Mouse (Mus musculus) olfactory bulb, adult 2 months (tissue): ENCODE measurements around the gene Hk2. TPM values are rescaled to one million over a fixed set of nuclear protein-coding genes. Genes with fewer than 3 reads are reported as not detected.

Experiments used
- H3K27ac ChIP-seq: fragments of 200-500 bp; 2 replicates; pipeline ENCODE4 v1.5.1; 2012; ENCODE audit warnings: low read depth, low read length; ENCODE audit not compliant: insufficient read depth
- H3K4me1 ChIP-seq: fragments of 200-500 bp; 2 replicates; pipeline ENCODE4 v1.6.1; 2012; ENCODE audit warnings: low read length; ENCODE audit not compliant: control insufficient read depth, insufficient read depth
- H3K4me3 ChIP-seq: fragments of 200-500 bp; 2 replicates; pipeline ENCODE4 v1.5.1; 2012; ENCODE audit warnings: mild to moderate bottlenecking, low read depth, low read length, moderate library complexity; ENCODE audit not compliant: insufficient read depth
- CTCF ChIP-seq: fragments of 200-500 bp; IDR thresholded peaks from 2 replicates; pipeline ENCODE4 v1.5.1; 2012; ENCODE audit warnings: low read depth, mild to moderate bottlenecking, low read length, moderate library complexity; ENCODE audit not compliant: insufficient read depth
- POLR2A ChIP-seq: fragments of 200-500 bp; IDR thresholded peaks from 2 replicates; pipeline ENCODE4 v1.6.1; 2012; ENCODE audit warnings: mild to moderate bottlenecking, low read depth, low read length, moderate library complexity; ENCODE audit not compliant: insufficient read depth
- WGBS: fragments of 180-500 bp; shearing (Covaris S2); methylation state at CpG from one replicate; pipeline ENCODE4 v1.1.7; 2018; 5-methylcytosine and 5-hydroxymethylcytosine counted together
- polyA plus RNA-seq: library from polyadenylated mRNA; stranded (reverse); fragments of >200 nt; gene quantifications from 2 replicates; pipeline ENCODE4 v1.2.4, GENCODE M21; 2012; ENCODE audit warnings: low replicate concordance; ENCODE audit not compliant: missing spikeins, insufficient read depth, insufficient read length

Hk2 gene
- polyA plus RNA-seq, 1 experiment = not detected

DNA sequence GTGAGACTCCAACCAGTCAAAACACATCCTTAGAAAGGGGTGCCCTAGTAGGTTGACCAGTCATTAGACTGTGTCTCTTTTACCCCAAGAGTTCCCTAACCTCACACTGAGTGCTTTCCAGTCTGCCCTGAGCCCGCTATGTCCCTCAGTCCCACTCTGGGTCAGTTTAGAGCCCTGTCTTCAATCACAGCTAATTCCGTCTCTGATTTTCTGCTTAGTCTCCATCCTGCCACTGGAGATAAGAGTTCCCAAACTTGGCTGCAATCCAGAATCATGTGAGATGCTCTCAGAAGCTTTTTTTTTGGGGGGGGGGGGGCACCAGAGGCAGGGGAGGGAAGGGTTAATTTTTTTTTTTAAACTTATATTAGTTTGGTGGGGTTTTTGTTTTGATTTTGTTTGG is 11.5 kb downstream of the Hk2 start:
- Histone ChIP-seq H3K4me3 (no peak overlapping the region), H3K4me1 (no peaks in the 10 kb centered on the region), H3K27ac (no peak overlapping the region)
- TF ChIP-seq CTCF (no peak), POLR2A (no peak)
- WGBS = 86% methylated on average over 2 of the region's 2 CpGs

DNA sequence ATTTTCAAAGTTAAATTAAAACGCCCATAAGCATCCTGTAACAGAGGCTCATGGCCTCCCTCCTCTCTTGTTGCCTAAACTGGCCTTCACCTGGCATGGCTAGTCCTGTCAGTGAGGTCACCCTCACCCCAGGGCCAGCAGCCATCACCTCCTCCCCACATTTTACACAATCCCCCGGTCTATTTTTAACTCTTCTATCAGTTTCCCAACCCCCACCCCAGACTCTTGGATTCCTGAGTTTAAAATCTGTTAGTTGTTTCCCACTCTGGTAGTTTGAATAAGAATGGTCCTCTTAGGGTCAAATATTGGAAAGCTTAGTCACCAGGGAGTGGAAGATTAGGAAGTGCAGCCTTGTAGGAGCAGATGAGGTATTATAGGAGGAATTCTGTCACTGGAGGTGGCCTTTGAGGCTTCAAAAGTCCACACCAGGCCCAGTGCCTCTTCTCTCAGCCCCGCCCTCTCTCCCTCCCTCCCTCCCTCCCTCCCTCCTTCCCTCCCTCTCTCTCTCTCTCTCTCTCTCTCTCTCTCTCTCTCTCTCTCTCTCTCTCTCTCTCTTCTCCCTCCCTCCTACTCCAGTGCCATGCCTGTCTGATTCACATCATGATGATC is 13.4 kb downstream of the Hk2 start:
- TF ChIP-seq POLR2A (no peak), CTCF (no peak)
- 86% methylated on average over 3 of the region's 3 CpGs for WGBS
- Histone ChIP-seq H3K27ac (no peak overlapping the region), H3K4me3 (no peak overlapping the region), H3K4me1 (no peaks in the 10 kb centered on the region)

DNA sequence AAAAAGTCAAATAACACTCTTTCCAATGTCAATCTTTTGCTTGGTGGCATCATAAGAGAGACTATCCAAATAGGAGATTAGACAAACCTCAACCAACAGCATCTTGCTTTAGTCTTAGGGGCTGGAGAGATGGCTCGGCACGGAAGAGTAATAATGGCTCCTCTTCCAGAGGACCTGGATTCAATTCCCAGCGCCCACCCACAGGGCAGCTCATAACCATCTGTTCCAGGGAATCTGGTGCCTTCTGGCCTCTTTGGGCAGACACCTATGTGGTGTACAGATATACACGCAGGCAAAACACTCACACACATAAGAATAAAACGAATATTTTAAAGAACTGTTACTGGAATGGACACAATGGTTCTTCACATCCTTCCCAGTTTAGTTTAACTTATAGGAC is 15.0 kb downstream of the Hk2 start:
- Histone ChIP-seq H3K27ac (no peak overlapping the region), H3K4me1 (no peaks in the 10 kb centered on the region), H3K4me3 (no peak overlapping the region)
- no peak for TF ChIP-seq CTCF
- no peak for TF ChIP-seq POLR2A
- WGBS = 97% methylated on average over 5 of the region's 5 CpGs

DNA sequence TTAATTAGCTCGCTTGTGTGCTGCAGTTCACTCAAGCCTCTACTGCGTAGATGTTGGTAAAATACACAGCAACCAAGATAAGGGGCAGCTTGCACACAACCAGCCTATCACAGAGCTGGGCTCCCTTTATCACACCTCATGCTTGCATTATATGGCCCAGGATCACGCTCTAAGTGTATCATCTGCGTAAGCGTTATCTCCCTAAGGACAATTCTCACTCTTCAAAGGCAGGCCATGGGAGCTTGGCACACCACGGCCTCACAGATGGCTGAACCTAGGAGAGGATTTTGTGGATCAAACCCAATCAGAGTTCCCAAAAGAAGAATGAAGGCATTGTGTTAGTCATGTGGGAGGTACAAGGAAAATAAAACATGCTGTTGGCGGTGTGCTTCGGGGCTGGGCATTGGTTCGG is 17.4 kb downstream of the Hk2 start:
- no peak for TF ChIP-seq CTCF
- no peak for TF ChIP-seq POLR2A
- WGBS = 79% methylated on average over 9 of the region's 9 CpGs
- Histone ChIP-seq H3K4me1 (no peaks in the 10 kb centered on the region), H3K27ac (no peak overlapping the region), H3K4me3 (no peak overlapping the region)

DNA sequence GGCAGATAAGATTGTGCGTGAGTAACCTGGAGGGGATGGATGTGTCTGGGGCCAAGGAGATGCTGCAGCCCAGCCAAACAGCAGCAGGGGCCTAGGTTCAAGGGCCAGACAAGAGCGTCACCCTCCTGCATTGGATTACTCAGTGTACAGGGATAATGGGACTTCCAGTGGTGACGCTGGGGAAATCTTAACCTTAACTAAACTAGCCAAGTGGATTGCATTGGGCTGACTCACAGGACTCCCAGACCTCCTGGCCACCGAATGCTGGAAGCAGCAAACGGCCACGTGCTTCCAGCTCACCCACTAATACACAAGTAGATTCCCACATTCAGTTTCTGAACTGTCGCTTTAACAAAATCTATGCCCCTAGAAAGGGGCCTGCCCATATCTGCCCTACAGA is 18.0 kb downstream of the Hk2 start:
- Histone ChIP-seq H3K4me1 (no peaks in the 10 kb centered on the region), H3K4me3 (no peak overlapping the region), H3K27ac (no peak overlapping the region)
- 93% methylated on average over 7 of the region's 7 CpGs for WGBS
- TF ChIP-seq CTCF (no peak), POLR2A (no peak)

DNA sequence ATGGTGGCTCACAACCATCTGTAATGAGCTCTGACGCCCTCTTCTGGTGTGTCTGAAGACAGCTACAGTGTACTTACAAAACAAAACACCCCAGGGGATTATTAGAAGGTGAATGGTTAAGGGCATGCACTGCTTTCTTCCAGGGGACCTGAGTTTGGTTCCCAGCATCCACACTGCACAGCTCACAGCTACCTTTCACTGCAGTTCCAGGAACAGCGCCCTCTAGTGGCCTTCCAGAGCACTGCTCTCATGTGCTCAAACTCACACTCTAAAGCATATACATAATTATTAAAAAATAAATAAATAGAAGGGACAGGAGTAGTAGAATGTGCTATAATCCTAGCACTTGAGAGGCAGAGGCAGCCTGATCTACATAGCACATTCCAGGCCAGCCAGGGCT is 18.9 kb downstream of the Hk2 start:
- 39% methylated on average over 2 of the region's 2 CpGs for WGBS
- Histone ChIP-seq H3K4me3 (no peak overlapping the region), H3K4me1 (no peaks in the 10 kb centered on the region), H3K27ac (no peak overlapping the region)
- TF ChIP-seq POLR2A (no peak), CTCF (no peak)

DNA sequence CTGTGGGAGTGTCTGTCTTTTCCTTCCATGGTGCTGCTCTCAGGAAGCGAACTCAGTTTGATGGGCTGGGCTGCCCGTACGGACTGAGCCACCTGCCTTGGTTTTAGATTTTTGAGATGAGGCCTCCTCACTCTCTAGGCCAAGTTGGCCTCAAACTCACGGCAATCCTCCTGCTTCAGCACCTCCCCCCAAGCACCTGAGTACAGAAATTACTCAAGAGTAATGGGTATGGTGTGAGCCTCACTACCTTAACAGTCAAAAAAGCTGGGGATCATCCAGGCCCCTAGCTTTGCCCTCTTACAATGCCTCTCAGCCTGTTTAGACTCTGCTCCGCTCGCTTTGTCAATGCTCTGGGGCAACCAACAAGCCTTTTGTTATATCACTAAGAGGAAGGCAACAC is 19.5 kb downstream of the Hk2 start:
- 95% methylated on average over 6 of the region's 6 CpGs for WGBS
- Histone ChIP-seq H3K4me3 (no peak overlapping the region), H3K27ac (no peak overlapping the region), H3K4me1 (no peaks in the 10 kb centered on the region)
- TF ChIP-seq POLR2A (no peak), CTCF (no peak)

DNA sequence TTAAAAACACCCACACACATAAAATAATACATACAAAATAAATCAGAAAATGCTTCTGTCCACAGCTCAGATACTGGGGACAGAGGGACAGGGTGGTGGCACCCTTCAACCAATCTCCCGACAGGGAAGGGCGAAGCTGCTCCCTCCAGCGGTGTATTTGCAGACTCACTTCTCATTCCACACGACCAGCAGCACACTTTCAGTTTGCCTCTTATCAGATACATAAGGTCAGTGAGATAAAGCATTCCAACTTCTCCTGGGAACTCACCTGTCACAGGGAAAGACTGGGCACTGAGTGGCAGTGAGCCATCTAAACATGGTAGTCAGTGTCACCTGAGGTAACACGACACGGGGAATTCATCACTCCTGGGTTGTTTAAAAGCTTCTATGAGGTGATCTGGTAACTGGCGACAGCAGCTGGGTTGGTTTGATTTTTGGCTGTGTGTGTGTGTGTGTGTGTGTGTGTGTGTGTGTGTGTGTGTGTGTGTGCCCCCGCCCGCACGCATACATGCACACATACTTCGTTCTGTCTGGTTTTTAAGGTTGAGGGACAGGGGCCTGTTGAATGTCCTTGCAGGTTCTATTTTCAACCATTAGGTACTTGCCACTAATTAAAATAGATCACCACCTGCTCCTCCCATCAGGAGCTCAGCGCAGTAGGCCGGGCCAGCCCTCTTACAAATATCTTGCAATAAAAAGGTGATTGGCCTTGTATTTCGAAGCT is 20.5 kb downstream of the Hk2 start:
- TF ChIP-seq POLR2A (no peak), CTCF (no peak)
- Histone ChIP-seq H3K4me3 (no peak overlapping the region), H3K27ac (no peak overlapping the region), H3K4me1 (no peaks in the 10 kb centered on the region)
- WGBS = 90% methylated on average over 14 of the region's 14 CpGs

DNA sequence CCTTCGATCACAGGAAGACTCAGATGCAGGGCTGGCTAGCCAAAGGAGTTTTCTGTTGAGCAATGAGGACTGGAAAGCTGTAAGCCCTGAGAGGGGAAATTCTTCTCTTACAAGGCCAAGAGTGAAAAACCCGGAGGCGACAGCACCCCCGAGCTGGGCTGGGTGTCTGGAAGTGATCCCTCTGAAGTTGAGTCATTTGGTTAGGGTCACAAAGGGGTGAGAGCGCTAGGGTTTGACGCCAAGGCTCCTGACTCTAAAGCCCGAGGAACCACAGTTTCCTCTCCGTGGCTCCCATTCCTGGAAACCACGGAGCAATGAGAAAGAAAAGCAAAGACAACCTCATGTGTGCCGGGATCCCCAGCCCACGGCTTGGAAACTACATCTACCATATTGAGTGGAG is 21.2 kb downstream of the Hk2 start:
- H3K4me3 ChIP-seq = no peak overlapping the region
- no peak for TF ChIP-seq POLR2A
- no peaks in the 10 kb centered on the region for H3K4me1 ChIP-seq
- no peak overlapping the region for H3K27ac ChIP-seq
- 84% methylated on average over 11 of the region's 11 CpGs for WGBS

DNA sequence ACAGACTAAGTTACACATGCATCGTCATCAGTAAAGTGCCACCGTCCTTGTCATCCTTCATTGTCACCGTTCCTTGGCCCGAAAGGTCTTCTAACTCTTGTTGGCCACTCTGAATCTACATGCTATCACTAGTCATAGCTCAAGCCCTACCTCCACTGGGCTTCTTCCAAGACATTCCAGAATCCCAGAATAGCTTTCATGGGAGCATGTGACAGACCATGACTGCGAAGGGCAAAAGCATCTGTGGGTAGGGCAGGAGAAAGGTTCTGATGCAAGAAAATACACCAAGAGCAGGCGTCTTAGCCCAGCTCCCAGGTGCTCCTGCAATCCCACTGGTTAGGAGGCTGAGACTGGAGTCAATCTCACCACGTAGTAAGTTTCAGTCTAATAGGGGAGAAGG is 22.5 kb downstream of the Hk2 start:
- H3K27ac ChIP-seq = no peak overlapping the region
- H3K4me1 ChIP-seq = no peaks in the 10 kb centered on the region
- H3K4me3 ChIP-seq = no peak overlapping the region
- 96% methylated on average over 7 of the region's 7 CpGs for WGBS
- no peak for TF ChIP-seq POLR2A
- no peak for TF ChIP-seq CTCF
